Mouse (Mus musculus): ENCODE data around the gene Trim40. TPM values are rescaled to one million over a fixed set of nuclear protein-coding genes. Genes with fewer than 3 reads are reported as not detected.
A peak's percentile ranks its signal among the peaks of the same experiment; 100 is the strongest.

The Trim40 gene
- polyA plus RNA-seq, 1 experiment = not detected

- DNase-seq (ENCODE audit: low read depth) = no peak
Observed at GRCm38 (mm10) chr17:36839931-36840330, 50.0 kb downstream of the Trim40 start.

- no peak for DNase-seq (ENCODE audit: low read depth)
Observed at GRCm38 (mm10) chr17:36839001-36839400, 50.9 kb downstream of the Trim40 start.

- DNase-seq (ENCODE audit: low read depth) = peak; percentile 79
Observed at GRCm38 (mm10) chr17:36836874-36837647, 52.9 kb downstream of the Trim40 start, which contains the start of gene Trim26. TSS of gene Trim26 (plus strand) at chr17:36837134.

GRCm38 (mm10) chr17:36836427-36836812 lies 53.5 kb downstream of the Trim40 start:
- no peak for DNase-seq (ENCODE audit: low read depth)

- peak; percentile 86 for DNase-seq (ENCODE audit: low read depth)
Observed at GRCm38 (mm10) chr17:36835591-36836426, 54.1 kb downstream of the Trim40 start.

GRCm38 (mm10) chr17:36832694-36833093 lies 57.2 kb downstream of the Trim40 start:
- no peak for DNase-seq (ENCODE audit: low read depth)

Other genes with a start within 250 kb of the Trim40 start
- 0.29 and 0.45 TPM in 2 replicates for gene H2-M9, start 247.5 kb downstream of the Trim40 start, polyA plus RNA-seq (2012; rRNA removed)
- not detected in 2 replicates for gene H2-M1, start 217.9 kb downstream of the Trim40 start, polyA plus RNA-seq (2012; rRNA removed)
- gene H2-M10.5, start 117.2 kb downstream of the Trim40 start, polyA plus RNA-seq (2012; rRNA removed) = not detected in 2 replicates
- not detected in 2 replicates for gene H2-M10.6, start 78.0 kb downstream of the Trim40 start, polyA plus RNA-seq (2012; rRNA removed)
- 39.2 and 43.9 TPM in 2 replicates for gene Trim26, start 53.0 kb downstream of the Trim40 start, polyA plus RNA-seq (2012; rRNA removed)
- 0.15 TPM in 1 of 2 replicates, not detected in the other for gene Trim15, start 22.9 kb downstream of the Trim40 start, polyA plus RNA-seq (2012; rRNA removed)
- gene Trim10, start 20.5 kb downstream of the Trim40 start, polyA plus RNA-seq (2012; rRNA removed) = 0.13 and 0.27 TPM in 2 replicates
- gene Trim31, start 8.0 kb upstream of the Trim40 start, polyA plus RNA-seq (2012; rRNA removed) = 0.04 TPM in 1 of 2 replicates, not detected in the other
- gene Rnf39, start 52.8 kb upstream of the Trim40 start, polyA plus RNA-seq (2012; rRNA removed) = 1.1 TPM in 2 replicates
- 39.7 and 48.5 TPM in 2 replicates for gene Ppp1r11, start 61.6 kb upstream of the Trim40 start, polyA plus RNA-seq (2012; rRNA removed)
- gene Znrd1, start 68.4 kb upstream of the Trim40 start, polyA plus RNA-seq (2012; rRNA removed) = 26.1 and 32.9 TPM in 2 replicates
- 2.5 and 4.5 TPM in 2 replicates for gene Znrd1as, start 68.5 kb upstream of the Trim40 start, polyA plus RNA-seq (2012; rRNA removed)
- gene 2410137M14Rik, start 91.1 kb upstream of the Trim40 start, polyA plus RNA-seq (2012; rRNA removed) = not detected in 2 replicates
- 0.16 and 0.18 TPM in 2 replicates for gene H2-M5, start 99.4 kb upstream of the Trim40 start, polyA plus RNA-seq (2012; rRNA removed)
- gene Zfp57, start 111.0 kb upstream of the Trim40 start, polyA plus RNA-seq (2012; rRNA removed) = 4.5 and 4.7 TPM in 2 replicates
- not detected in 2 replicates for gene Mog, start 133.3 kb upstream of the Trim40 start, polyA plus RNA-seq (2012; rRNA removed)
- gene Gabbr1, start 155.8 kb upstream of the Trim40 start, polyA plus RNA-seq (2012; rRNA removed) = 17.3 and 21.3 TPM in 2 replicates
- not detected in 2 replicates for gene Olfr90, start 198.4 kb upstream of the Trim40 start, polyA plus RNA-seq (2012; rRNA removed)
- gene Olfr91, start 208.2 kb upstream of the Trim40 start, polyA plus RNA-seq (2012; rRNA removed) = not detected in 2 replicates
- not detected in 2 replicates for gene Olfr92, start 230.0 kb upstream of the Trim40 start, polyA plus RNA-seq (2012; rRNA removed)